Mouse (Mus musculus) gastrocnemius, postnatal 14 days (tissue): ENCODE results near the gene Ppp1r3f. TPM values are rescaled to one million over a fixed set of nuclear protein-coding genes. Genes with fewer than 3 reads are reported as not detected.

Experiments used
- DNase-seq: peaks from one replicate; pipeline ENCODE4 v3.0.0; 2021; ENCODE audit warnings: mixed read lengths
- intact Hi-C: fragments of 180-260 bp; cut with DNase I; formaldehyde crosslinking; loops from one replicate; pipeline ENCODE4 v1.15.1; 2025; ENCODE audit warnings: low total_unique reads
- total RNA-seq, 2 experiments: library from RNA; stranded (reverse); gene quantifications; 2 replicates each; pipeline ENCODE4 v1.2.3; 2021

Ppp1r3f gene
- total RNA-seq, 2 experiments from 2014 or later, result 1.0 to 2.5 TPM

DNA sequence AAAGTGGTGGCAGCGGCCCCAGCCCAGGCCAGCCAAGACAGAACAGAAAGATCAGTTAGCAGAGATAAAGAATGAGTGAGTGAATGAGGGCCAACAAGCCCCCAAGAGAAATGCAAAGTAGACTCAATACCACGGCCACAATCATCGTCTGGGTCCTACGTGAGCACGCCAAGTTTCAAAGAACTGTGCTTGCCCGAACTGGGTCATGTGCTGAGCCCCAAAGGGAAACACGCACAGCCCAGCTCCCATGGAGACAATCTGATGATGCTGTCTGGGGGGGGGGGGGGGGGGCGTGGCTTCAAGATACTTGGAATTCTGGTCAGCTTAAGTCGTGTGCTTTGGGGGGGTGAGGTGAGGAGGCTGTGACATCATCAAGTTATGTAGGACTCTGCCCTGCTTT, 6.6 kb downstream of the Ppp1r3f start:
- intact Hi-C loops, result no loop called here
- no peak for DNase-seq

DNA sequence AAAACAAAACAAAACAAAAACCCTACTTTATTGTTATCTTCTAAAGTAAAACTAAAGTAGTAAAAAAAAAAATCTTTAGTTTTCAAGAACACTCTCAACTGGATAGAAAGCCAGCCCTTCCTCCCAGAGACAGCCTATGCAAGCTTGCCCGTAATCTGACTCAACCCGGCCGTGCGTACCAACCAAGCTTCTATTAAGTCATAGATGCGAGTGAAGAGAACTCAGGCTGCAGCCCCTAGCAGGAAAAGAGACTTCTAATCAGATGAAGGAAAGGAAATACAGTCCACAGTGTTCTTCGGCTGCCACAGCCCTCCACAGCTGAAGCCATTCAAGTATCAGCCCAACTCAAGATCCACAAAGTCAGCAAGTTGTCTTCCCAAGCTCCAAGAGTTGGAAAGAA, 7.7 kb downstream of the Ppp1r3f start:
- no peak for DNase-seq
- intact Hi-C loops, result no loop called here

DNA sequence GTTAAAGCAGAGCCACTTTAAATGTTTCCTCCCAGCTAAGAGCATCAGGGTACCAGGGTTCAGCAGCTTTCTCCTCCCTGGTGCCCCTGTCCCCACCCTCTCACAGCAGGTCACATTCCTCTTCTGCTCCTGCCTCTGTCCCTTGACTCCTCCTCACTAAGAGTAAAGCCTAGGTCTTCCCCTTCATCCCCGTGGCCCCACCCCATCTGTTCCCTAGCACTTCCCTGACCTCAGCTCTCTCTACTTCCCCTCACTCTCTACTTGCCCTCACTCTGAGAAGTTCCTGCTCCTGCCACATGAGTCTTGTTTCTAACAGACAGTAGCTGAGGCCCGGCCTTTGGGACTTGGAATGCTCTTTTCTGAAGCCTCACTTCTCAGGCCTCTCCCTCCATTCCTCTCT, 11.0 kb downstream of the Ppp1r3f start:
- intact Hi-C loops, result no loop called here
- no peak for DNase-seq

DNA sequence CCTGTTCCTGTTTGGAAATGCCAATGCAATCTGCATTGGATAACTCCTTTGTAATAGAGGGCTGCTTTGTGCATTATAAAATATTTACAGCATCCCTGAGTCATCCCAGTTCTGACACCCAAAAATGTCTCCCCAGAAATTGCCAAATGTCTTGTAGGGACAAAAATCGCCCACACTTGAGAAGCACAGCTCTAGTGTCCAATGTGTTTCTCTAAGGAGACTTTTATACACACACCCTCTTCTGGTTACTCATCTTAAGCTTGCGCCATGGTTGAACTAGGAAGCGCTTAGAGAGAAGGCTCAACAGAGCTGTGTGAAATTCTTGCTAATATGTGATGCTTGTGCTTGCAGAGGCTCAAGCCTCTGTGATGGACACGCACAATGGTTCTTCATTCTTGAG, 20.6 kb downstream of the Ppp1r3f start:
- intact Hi-C loops, result no loop called here
- no peak for DNase-seq

DNA sequence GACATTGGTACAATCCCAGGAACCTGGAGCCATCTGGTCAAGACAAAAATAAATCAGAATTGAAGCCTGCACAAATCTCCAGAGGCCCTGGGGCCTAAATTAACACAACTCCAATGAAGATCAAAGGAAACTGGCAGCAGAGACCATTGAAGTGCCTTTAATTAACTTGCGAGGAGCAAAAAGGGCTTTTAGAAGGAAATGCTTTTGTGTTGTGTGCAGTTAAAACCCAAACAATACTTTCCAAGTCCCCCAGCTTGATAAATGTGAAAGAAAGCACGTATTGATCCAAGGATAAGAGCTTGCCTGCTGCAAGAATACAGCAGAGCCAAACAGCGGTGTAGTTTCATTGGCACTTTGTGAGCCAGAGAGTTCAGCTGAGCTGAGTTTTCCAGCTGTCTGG, 49.1 kb downstream of the Ppp1r3f start:
- DNase-seq, result no peak
- intact Hi-C loops, result no loop called here

Other genes with a start within 250 kb of the Ppp1r3f start
- under 1 TPM; 0.37 to 0.66 TPM for gene Usp27x, start 198.5 kb downstream of the Ppp1r3f start, total RNA-seq
- under 1 TPM in 1 of 2 experiments, not detected in 1; 0.16 TPM for gene Foxp3, start 639 bp downstream of the Ppp1r3f start, total RNA-seq
- gene Ccdc22, start 31.2 kb upstream of the Ppp1r3f start, total RNA-seq, result 10 to 100 TPM; 10.2 to 10.9 TPM
- gene Cacna1f, start 32.8 kb upstream of the Ppp1r3f start, total RNA-seq, result not detected
- 1 to 10 TPM in 1 of 2 experiments, under 1 TPM in 1; 0.86 to 1.4 TPM for gene Syp, start 64.2 kb upstream of the Ppp1r3f start, total RNA-seq
- gene Prickle3, start 83.0 kb upstream of the Ppp1r3f start, total RNA-seq, result 10 to 100 TPM; 10.3 to 18.7 TPM
- gene Plp2, start 97.1 kb upstream of the Ppp1r3f start, total RNA-seq, result 10 to 100 TPM; 40.3 to 50.8 TPM
- 1 to 10 TPM; 4.4 to 6.4 TPM for gene Magix, start 107.0 kb upstream of the Ppp1r3f start, total RNA-seq
- gene Gpkow, start 122.8 kb upstream of the Ppp1r3f start, total RNA-seq, result 10 to 100 TPM; 15.9 to 16.4 TPM
- 10 to 100 TPM; 20.4 to 22.8 TPM for gene Wdr45, start 140.1 kb upstream of the Ppp1r3f start, total RNA-seq
- gene Gm45208, start 148.0 kb upstream of the Ppp1r3f start, total RNA-seq, result not detected
- 1 to 10 TPM; 6.1 to 9.0 TPM for gene Praf2, start 154.2 kb upstream of the Ppp1r3f start, total RNA-seq
- gene Ccdc120, start 176.6 kb upstream of the Ppp1r3f start, total RNA-seq, result 1 to 10 TPM in 1 of 2 experiments, under 1 TPM in 1; 0.86 to 1.8 TPM
- 1 to 10 TPM; 8.8 to 9.7 TPM for gene Tfe3, start 188.3 kb upstream of the Ppp1r3f start, total RNA-seq
- gene Gripap1, start 215.5 kb upstream of the Ppp1r3f start, total RNA-seq, result 10 to 100 TPM; 16.8 to 17.4 TPM
- under 1 TPM; 0.66 to 0.68 TPM for gene Kcnd1, start 248.0 kb upstream of the Ppp1r3f start, total RNA-seq